Mouse (Mus musculus) hematopoietic stem cell, adult 5-6 weeks (primary cell): ENCODE results near the gene Trim9. TPM values are rescaled to one million over a fixed set of nuclear protein-coding genes. Genes with fewer than 3 reads are reported as not detected.

Experiments
- ATAC-seq, 2 experiments: fragments of 125-278 bp in 1 of 2; replicated peaks in 1 of 2; 2 replicates each; pipeline ENCODE4 v1.8.0; 2016 to 2017; ENCODE audit warnings: inconsistent platforms in 2 of 2, mild to moderate bottlenecking in 2 of 2, moderate number of reproducible peaks in 2 of 2, low read depth in 1 of 2, moderate TSS enrichment in 1 of 2; ENCODE audit not compliant: low FRiP score in 2 of 2, poor library complexity in 2 of 2, severe bottlenecking in 2 of 2, insufficient read depth in 1 of 2, low TSS enrichment in 1 of 2
- total RNA-seq: library from RNA; stranded (forward); fragments of 172-1452, 232-1000 nt; gene quantifications from 2 replicates; pipeline ENCODE4 v1.2.3, GENCODE M21; 2017

The Trim9 gene
- total RNA-seq, 1 experiment from 2014 or later: 0.50 TPM

DNA sequence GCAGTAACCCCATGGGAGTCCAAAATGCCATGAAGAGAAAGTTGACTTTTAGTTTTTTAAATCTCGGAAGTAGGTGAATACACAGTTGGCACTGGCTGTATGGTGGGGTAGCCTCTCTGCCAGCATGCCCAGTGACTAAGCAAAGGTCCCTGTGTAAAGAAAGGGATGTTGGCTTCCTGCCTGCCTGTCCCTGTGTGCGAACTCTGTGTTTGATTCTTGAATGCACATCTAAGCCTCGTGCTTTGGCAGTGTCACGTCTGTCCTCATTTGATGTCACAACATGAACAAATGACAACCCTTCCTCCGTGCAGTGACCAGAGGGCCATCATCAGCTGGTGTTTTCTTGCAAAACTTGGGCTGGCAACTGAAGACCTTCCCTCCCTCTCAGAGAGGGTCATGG lies 151.1 kb downstream of the Trim9 start:
- no peak for ATAC-seq

GRCm38 (mm10) chr12:70195426-70195825 lies 152.0 kb downstream of the Trim9 start:
- no peak for ATAC-seq

Other genes with a start within 250 kb of the Trim9 start
- gene Nin, start 233.9 kb downstream of the Trim9 start, total RNA-seq: 51.4 and 90.5 TPM in 2 replicates
- not detected in 2 replicates for gene Abhd12b, start 193.5 kb downstream of the Trim9 start, total RNA-seq
- gene Pygl, start 116.1 kb downstream of the Trim9 start, total RNA-seq: 77.9 and 124 TPM in 2 replicates
- 75.9 and 99.0 TPM in 2 replicates for gene Tmx1, start 105.5 kb upstream of the Trim9 start, total RNA-seq